Mouse (Mus musculus) hindbrain, embryonic 12.5 days (tissue): ENCODE data around the gene Nxpe3. TPM values are rescaled to one million over a fixed set of nuclear protein-coding genes. Genes with fewer than 3 reads are reported as not detected.
A peak's percentile ranks its signal among the peaks of the same experiment; 100 is the strongest.

ENCODE experiments used
- ATAC-seq: fragments of 200-750 bp; cut with Nextera tagmentation; 2 replicates; pipeline ENCODE4 v1.8.0; 2017; ENCODE audit warnings: moderate TSS enrichment; ENCODE audit not compliant: low FRiP score
- H3K27ac ChIP-seq: fragments of 300-500 bp; sonication (generic); 2 replicates; pipeline ENCODE4 v1.5.1; 2016; ENCODE audit warnings: mild to moderate bottlenecking
- H3K27me3 ChIP-seq: fragments of 300-500 bp; sonication (generic); 2 replicates; pipeline ENCODE4 v1.6.1; 2016; ENCODE audit warnings: mild to moderate bottlenecking
- H3K36me3 ChIP-seq: fragments of 300-500 bp; sonication (generic); 2 replicates; pipeline ENCODE4 v1.6.1; 2016; ENCODE audit warnings: mild to moderate bottlenecking
- H3K4me1 ChIP-seq: fragments of 300-500 bp; sonication (generic); 2 replicates; pipeline ENCODE4 v1.6.1; 2016
- H3K4me2 ChIP-seq: fragments of 300-500 bp; sonication (generic); replicated peaks from 2 replicates; pipeline ENCODE4 v1.6.1; 2016; ENCODE audit warnings: mild to moderate bottlenecking
- H3K4me3 ChIP-seq: fragments of 300-500 bp; sonication (generic); 2 replicates; pipeline ENCODE4 v1.5.1; 2016; ENCODE audit warnings: mild to moderate bottlenecking
- H3K9ac ChIP-seq: fragments of 300-500 bp; sonication (generic); 2 replicates; pipeline ENCODE4 v1.6.1; 2016; ENCODE audit warnings: mild to moderate bottlenecking, moderate library complexity
- H3K9me3 ChIP-seq: fragments of 300-500 bp; sonication (generic); replicated peaks from 2 replicates; pipeline ENCODE4 v1.6.1; 2016; ENCODE audit warnings: mild to moderate bottlenecking
- WGBS: fragments of 180-500 bp; shearing (Covaris S2); methylation state at CpG from one replicate; pipeline ENCODE4 v1.1.7; 2016; 5-methylcytosine and 5-hydroxymethylcytosine counted together
- polyA plus RNA-seq: library from polyadenylated mRNA; unstranded; fragments of >200 nt; fragmentation: Nextera tagmentation; extraction: Ambion mirVana; gene quantifications from 2 replicates; pipeline ENCODE4 v1.2.1, GENCODE M21; 2016

The Nxpe3 gene
- polyA plus RNA-seq, 1 experiment from 2014 or later: 1.1 TPM

DNA sequence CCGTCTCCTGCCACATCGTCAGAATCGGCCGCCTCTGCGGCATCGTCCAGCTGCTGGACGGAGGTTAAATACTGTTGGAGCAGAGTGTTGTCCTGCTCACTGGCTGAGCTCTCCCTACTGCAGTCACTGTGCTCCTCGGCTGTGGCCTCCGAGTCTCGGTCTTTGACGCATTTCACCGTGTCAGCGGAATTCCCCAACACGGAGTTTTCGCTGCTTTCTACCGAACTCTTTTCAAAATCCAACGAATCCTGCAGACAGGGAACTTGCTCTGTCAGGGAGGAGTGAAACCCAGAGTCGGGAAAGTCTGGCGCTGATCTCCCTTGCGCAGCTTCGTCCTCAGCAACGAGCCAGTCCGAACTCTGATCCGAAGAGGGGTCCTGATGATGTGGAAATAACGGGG is 10.3 kb upstream of the Nxpe3 start:
- H3K27me3 ChIP-seq: no peaks in the 10 kb centered on the region
- WGBS: 93% methylated on average over 25 of the region's 25 CpGs
- no peaks in the 10 kb centered on the region for H3K9me3 ChIP-seq
- no peak overlapping the region for H3K4me2 ChIP-seq
- H3K27ac ChIP-seq: no peak overlapping the region
- H3K36me3 ChIP-seq: peaks cover 44% of the 10 kb centered on the region
- H3K4me1 ChIP-seq: no peaks in the 10 kb centered on the region
- ATAC-seq: no peak
- H3K9ac ChIP-seq: no peak overlapping the region
- H3K4me3 ChIP-seq: no peak overlapping the region

DNA sequence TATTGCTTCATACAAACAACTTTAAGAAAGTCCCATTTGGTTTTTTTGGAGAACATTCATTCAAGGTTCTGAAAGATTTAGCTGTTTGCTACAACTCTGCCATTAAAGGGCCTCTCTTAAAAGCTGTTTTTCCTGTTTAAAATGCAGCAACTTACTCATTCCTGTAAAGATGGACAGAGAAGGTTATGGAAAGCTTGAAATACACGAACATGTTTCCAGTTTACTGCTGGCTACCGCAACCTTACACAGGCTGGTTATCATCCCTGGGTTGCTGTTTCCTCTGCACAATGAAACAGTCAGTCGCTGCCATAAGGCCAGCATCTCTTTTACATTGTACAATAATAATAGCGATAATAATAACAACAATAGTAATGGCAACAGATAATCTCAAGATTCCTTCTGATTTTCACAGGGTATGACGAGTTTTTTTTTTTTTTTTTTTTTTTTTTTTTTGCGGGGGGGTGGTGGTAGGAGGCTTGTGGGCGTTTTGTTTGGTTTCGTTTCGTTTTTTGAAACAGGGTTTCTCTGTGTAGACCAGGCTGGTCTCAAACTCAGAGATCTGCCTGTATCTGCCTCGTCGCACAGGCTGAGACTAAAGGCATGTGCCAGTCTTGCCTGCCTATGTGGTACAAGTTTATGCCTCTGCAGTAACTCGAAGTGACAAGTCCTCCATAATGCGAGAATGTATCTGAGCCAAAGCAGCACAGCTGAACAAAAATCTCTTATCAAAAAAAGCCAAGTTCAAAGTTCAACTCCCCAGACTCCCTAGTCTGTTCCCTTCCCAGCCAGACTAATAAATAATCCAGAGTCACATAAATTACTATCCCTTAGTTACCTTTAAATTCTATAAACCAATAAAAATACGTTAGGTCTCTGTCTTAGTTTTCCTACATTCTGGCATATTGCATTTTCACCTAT is 7.0 kb upstream of the Nxpe3 start:
- Histone ChIP-seq H3K27ac (no peak overlapping the region), H3K36me3 (peaks cover 32% of the 10 kb centered on the region), H3K4me1 (no peaks in the 10 kb centered on the region), H3K9me3 (no peaks in the 10 kb centered on the region), H3K27me3 (no peaks in the 10 kb centered on the region), H3K4me2 (no peak overlapping the region), H3K9ac (no peak overlapping the region), H3K4me3 (no peak overlapping the region)
- no peak for ATAC-seq
- 90% methylated on average over 14 of the region's 14 CpGs for WGBS

DNA sequence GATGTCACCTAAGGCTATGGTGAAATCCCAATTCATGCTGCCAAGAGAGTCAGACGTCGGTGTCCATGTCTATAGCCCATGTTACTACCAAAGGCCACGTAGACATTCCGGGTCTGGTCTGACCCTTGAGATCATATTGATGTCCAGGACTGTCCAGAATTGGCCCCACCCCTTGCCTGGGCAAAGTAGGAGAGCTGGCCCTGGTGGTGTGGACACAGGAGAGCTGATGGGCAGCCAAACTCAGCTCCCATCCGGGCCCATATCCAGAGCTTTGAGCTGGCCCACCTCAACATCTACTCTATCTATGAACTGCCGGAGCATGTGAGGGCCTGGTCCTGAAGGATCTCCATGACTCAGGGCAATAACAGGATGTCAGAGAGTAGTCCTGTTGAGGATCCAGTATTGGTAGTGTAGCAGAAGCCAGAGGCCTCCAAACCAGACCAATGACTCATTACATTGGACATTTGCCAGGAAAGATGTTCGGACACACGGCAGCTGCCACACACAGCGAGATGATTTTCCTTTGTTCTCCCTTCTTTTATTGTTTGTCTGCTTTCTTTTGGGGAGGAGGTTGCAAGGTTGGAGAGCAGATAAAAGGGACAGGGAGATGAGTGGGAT is 3.4 kb upstream of the Nxpe3 start:
- no peaks in the 10 kb centered on the region for H3K9me3 ChIP-seq
- peaks cover 12% of the 10 kb centered on the region for H3K4me1 ChIP-seq
- no peaks in the 10 kb centered on the region for H3K27me3 ChIP-seq
- no peak overlapping the region for H3K4me2 ChIP-seq
- WGBS: 82% methylated on average over 9 of the region's 9 CpGs
- no peak overlapping the region for H3K27ac ChIP-seq
- H3K4me3 ChIP-seq: no peak overlapping the region
- no peak for ATAC-seq
- 0 out of 2 replicates have a peak, but pooled peaks cover 4% of the 10 kb centered on the region for H3K36me3 ChIP-seq
- no peak overlapping the region for H3K9ac ChIP-seq

DNA sequence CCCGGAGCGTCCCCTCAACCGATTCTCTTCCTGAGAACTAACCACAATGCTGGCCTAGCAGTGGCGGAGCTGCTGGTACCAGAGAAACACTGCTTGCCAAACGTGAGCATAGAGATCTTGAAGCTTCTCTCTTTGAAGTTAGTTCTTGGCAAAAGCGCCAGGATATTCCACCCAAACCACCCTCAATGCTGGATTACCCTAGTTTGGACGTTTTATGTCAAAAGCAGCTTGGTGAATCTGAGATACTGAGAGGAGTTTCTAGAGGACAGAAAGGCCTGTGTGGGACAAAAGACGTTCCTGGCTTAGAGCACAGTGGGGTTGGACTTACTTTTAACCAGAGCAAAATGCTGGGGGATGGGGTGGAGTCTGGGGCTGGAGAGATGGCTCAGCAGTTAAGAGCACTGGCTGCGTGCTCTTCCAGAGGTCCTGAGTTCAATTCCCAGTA is 588 bp upstream of the Nxpe3 start:
- H3K9me3 ChIP-seq: no peaks in the 10 kb centered on the region
- peak overlapping the region; percentile 77 for H3K9ac ChIP-seq
- peak overlapping the region; percentile 82 for H3K4me2 ChIP-seq
- ATAC-seq: peak; percentile 16; the same call in 1 of the 2 replicates
- 3% methylated on average over 9 of the region's 9 CpGs for WGBS
- no peaks in the 10 kb centered on the region for H3K36me3 ChIP-seq
- H3K4me3 ChIP-seq: peak overlapping the region; percentile 74
- H3K27ac ChIP-seq: peak overlapping the region; percentile 84
- H3K27me3 ChIP-seq: no peaks in the 10 kb centered on the region
- H3K4me1 ChIP-seq: peaks cover 12% of the 10 kb centered on the region

DNA sequence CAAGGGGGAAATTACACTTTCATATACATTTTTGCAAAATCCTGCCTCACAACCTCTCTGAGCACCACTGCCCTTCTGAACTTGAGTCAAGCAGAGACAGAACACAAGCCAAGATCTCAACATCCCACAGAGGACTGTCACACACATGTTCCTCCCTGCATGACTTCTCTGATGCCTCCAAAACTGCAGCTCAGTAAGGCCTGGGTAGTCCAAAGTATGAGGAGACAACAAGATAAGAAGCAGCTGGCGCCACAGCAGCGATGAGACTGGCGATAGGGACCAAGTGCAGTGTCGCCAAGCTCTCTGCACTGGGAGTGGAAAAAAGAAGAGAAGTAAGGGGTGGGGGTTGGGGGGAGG is 571 bp downstream of the Nxpe3 start:
- peak overlapping the region; percentile 82 for H3K4me2 ChIP-seq
- ATAC-seq: no peak
- H3K4me1 ChIP-seq: peaks cover 12% of the 10 kb centered on the region
- no peaks in the 10 kb centered on the region for H3K9me3 ChIP-seq
- peaks cover 10% of the 10 kb centered on the region for H3K36me3 ChIP-seq
- peak overlapping the region; percentile 77 for H3K9ac ChIP-seq
- H3K27me3 ChIP-seq: no peaks in the 10 kb centered on the region
- 1% methylated on average over 4 of the region's 4 CpGs for WGBS
- peak overlapping the region; percentile 84 for H3K27ac ChIP-seq
- peak overlapping the region; percentile 74 for H3K4me3 ChIP-seq

DNA sequence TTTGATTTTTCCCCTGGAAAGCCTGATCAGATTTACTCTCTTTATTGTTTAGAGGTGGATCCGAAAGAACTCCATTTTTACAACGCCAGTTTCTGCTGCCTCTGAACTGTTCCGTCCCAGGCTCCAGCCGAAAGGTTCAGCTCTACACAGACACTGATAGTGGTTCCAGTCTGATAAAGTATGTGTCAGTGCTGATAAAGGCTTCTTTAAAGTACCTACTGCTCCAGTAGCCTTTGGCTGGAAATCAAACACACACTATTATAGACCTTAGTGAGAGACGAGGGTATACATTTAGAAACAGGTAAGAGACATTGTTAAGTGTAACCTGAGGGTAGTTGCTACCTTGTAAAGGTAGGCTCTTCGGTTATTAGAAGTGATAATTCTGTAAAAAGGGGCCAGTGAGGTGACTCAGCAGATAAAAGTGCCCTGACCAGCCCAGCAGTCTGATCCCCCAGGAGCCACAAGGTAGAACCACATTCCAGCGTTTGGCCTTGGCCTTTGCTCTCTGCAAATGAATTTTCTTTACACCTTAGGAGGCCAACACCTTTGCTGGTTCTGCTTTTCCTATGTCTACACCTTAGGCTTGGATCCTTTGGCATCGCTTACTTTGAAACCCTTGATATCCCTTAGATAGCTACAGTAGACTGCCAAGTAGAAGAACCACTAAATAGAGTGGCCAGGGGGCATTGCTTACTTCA is 1.5 kb downstream of the Nxpe3 start:
- no peak overlapping the region for H3K4me3 ChIP-seq
- ATAC-seq: no peak
- WGBS: 85% methylated on average over 8 of the region's 8 CpGs

DNA sequence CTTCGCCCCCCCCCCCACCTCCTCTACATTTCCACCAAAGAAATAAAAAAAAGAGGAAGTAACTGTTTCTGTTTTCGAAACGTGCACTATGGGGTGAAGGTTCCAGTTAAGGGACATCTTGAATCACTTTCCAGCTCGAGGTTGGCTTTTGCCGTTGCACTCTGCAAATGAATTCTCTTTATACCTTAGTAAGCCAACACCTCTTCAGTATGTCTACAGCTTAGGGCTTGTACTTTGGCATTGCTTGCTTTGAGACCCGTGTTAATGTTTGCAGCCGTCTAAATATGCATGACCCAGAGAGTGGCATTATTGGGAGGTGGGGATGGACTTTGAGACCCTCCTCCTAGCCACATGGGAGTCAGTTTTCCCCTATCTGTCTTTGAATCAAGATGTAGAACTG is 2.6 kb downstream of the Nxpe3 start:
- 67% methylated on average over 7 of the region's 7 CpGs for WGBS
- Histone ChIP-seq H3K27ac (no peak overlapping the region), H3K4me2 (no peak overlapping the region), H3K4me3 (no peak overlapping the region), H3K36me3 (peaks cover 22% of the 10 kb centered on the region), H3K27me3 (no peaks in the 10 kb centered on the region), H3K4me1 (peaks cover 12% of the 10 kb centered on the region), H3K9ac (no peak overlapping the region), H3K9me3 (no peaks in the 10 kb centered on the region)
- ATAC-seq: no peak

More for the DNA sequence above, 1.5 kb downstream of the Nxpe3 start:
- Histone ChIP-seq H3K27me3 (no peaks in the 10 kb centered on the region), H3K9ac (0 out of 2 replicates have a peak overlapping the region, but pooled peaks have one; percentile 77), H3K4me2 (peak overlapping the region; percentile 82), H3K27ac (no peak overlapping the region), H3K9me3 (no peaks in the 10 kb centered on the region), H3K36me3 (peaks cover 14% of the 10 kb centered on the region), H3K4me1 (peaks cover 12% of the 10 kb centered on the region)

DNA sequence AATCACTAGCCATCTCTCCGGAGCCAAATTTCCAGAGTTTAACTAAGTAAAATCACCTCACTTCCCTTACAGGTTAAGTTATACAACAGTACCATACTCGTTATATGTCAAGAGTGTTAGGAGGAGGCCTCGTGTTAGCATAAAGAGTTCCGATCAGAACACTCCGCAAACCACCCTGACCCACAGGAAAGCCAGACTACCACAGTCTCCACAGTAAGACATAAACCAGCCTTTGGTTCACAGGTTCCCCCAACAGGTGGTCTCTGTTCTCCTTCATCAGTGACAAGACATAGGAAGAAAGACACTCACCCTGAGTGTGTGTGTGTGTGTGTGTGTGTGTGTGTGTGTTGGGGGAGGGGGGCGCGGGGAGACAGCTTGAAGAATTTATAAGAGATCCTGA is 3.7 kb downstream of the Nxpe3 start:
- Histone ChIP-seq H3K27me3 (no peaks in the 10 kb centered on the region), H3K27ac (no peak overlapping the region), H3K4me2 (no peak overlapping the region), H3K4me1 (peaks cover 11% of the 10 kb centered on the region), H3K4me3 (no peak overlapping the region), H3K9ac (no peak overlapping the region), H3K36me3 (peaks cover 22% of the 10 kb centered on the region), H3K9me3 (no peaks in the 10 kb centered on the region)
- 96% methylated on average over 7 of the region's 7 CpGs for WGBS
- no peak for ATAC-seq

DNA sequence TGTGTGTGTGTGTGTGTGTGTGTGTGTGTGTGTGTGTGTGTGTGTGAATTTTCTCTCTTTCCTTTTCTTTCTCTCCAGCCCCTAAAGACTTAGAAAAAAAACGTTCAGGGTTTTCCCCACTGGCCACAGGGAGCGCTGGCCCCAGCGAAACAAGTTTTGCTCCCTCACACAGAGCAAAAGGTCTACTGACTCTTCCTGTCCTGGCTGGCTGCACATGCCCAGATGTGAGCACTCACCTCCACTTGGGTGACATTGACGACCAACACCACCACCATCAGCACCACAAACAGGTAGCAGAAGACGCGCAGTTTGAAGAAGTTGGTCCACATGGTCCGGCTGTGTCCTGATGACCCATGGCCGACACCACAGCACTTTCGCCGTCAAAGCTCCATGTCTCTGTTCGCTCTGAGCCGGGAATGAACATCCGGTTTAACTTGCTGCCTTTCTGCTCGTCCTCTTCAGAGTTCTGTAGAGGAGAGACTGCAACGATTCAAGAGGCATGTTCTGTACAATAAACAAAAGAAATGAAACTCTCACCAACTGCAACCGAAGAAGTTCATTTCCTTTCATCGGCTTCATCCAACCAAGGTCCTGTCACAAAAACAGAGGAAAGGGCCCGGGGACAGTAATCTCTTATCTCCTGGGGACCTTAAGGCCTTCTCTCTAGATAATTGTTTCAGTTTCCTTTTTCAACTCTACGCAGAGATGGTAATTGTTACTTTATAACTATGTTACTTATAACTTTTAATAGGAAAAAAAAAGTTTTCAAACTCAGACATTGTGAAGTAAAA is 4.5 kb downstream of the Nxpe3 start:
- 93% methylated on average over 19 of the region's 19 CpGs for WGBS
- ATAC-seq: no peak

DNA sequence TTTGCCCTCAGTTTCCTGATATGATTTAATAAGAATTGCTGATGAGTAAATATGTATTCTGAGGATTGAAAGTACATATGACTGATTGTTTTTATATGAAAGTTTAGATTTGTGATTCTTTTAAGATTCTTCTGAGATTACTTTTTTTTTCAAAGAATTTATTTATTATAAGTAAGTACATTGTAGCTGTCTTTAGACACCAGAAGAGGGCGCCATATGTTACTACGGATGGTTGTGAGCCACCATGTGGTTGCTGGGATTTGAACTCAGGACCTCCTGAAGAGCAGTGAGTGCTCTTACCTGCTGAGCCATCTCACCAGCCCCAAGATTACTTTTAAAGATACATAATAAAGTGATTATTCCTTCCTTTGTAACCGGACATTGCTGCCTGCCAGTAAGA is 5.6 kb downstream of the Nxpe3 start:
- no peaks in the 10 kb centered on the region for H3K9me3 ChIP-seq
- H3K4me3 ChIP-seq: no peak overlapping the region
- no peak overlapping the region for H3K27ac ChIP-seq
- H3K27me3 ChIP-seq: no peaks in the 10 kb centered on the region
- WGBS: 87% methylated on average over 3 of the region's 3 CpGs
- peaks cover 22% of the 10 kb centered on the region for H3K36me3 ChIP-seq
- no peak for ATAC-seq
- peaks cover 7% of the 10 kb centered on the region for H3K4me1 ChIP-seq
- H3K9ac ChIP-seq: no peak overlapping the region
- H3K4me2 ChIP-seq: no peak overlapping the region

More for the DNA sequence above, 4.5 kb downstream of the Nxpe3 start:
- Histone ChIP-seq H3K36me3 (peaks cover 22% of the 10 kb centered on the region), H3K9me3 (no peaks in the 10 kb centered on the region), H3K27ac (no peak overlapping the region), H3K27me3 (no peaks in the 10 kb centered on the region), H3K4me1 (peaks cover 9% of the 10 kb centered on the region), H3K4me3 (no peak overlapping the region), H3K4me2 (no peak overlapping the region), H3K9ac (no peak overlapping the region)

DNA sequence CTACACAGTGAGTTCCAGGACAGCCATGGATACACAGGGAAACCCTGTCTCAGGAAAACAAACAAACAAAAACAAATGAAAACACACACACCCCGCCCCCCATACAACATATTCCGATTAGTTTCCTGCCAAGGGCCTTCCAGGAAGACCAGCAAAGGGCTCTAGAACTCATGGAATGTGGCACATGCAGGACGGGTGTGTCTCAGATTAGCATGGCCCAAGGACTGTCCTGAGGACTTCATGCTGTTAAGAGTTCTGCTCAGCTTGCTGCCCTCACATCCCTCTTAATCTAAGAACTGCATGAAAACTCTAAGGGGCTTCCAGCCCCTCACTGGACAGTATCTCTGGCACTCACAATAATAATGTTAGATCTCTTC is 6.5 kb downstream of the Nxpe3 start:
- H3K36me3 ChIP-seq: peaks cover 22% of the 10 kb centered on the region
- H3K27me3 ChIP-seq: no peaks in the 10 kb centered on the region
- no peak overlapping the region for H3K4me2 ChIP-seq
- no peaks in the 10 kb centered on the region for H3K9me3 ChIP-seq
- H3K4me1 ChIP-seq: no peaks in the 10 kb centered on the region
- no peak overlapping the region for H3K27ac ChIP-seq
- no peak overlapping the region for H3K9ac ChIP-seq
- H3K4me3 ChIP-seq: no peak overlapping the region
- 93% methylated on average over 3 of the region's 3 CpGs for WGBS
- no peak for ATAC-seq
